Mouse (Mus musculus) MEL (cell line): ENCODE measurements around the gene Thbs3. TPM values are rescaled to one million over a fixed set of nuclear protein-coding genes. Genes with fewer than 3 reads are reported as not detected.

Experiments
- DNase-seq: peaks from one replicate; pipeline ENCODE4 v3.0.0; 2011; ENCODE audit warnings: low read depth, low spot score
- H3K27ac ChIP-seq: 2 replicates; pipeline ENCODE4 v1.5.1; 2012; ENCODE audit warnings: low read depth, mild to moderate bottlenecking, control low read depth, low read length, moderate library complexity; ENCODE audit not compliant: control insufficient read depth
- H3K27me3 ChIP-seq, 2 experiments: fragments of 150-350 bp in 1 of 2; sonication (generic) in 1 of 2; 2 replicates each; pipeline ENCODE4 v1.6.1; 2012; ENCODE audit warnings: low read length in 2 of 2, mild to moderate bottlenecking in 2 of 2, improper control_type of control experiment in 1 of 2, moderate library complexity in 1 of 2; ENCODE audit not compliant: insufficient read depth in 2 of 2, control insufficient read depth in 1 of 2
- H3K36me3 ChIP-seq, 2 experiments: 2 replicates each; pipeline ENCODE4 v1.6.1; 2012 to 2014; ENCODE audit warnings: low read length in 2 of 2, improper control_type of control experiment in 1 of 2, inconsistent platforms in 1 of 2, mild to moderate bottlenecking in 1 of 2; ENCODE audit not compliant: insufficient read depth in 2 of 2, control insufficient read depth in 1 of 2
- H3K4me1 ChIP-seq, 2 experiments: fragments of 150-350 bp in 1 of 2; sonication (generic) in 1 of 2; 2 replicates each; pipeline ENCODE4 v1.6.1; 2012; ENCODE audit warnings: low read length in 2 of 2, improper control_type of control experiment in 1 of 2, mild to moderate bottlenecking in 1 of 2; ENCODE audit not compliant: insufficient read depth in 2 of 2, control insufficient read depth in 1 of 2
- H3K4me3 ChIP-seq, 2 experiments: fragments of 150-350 bp in 1 of 2; sonication (generic) in 1 of 2; 2 replicates each; pipeline ENCODE4 v1.5.1; 2012; ENCODE audit warnings: low read depth in 2 of 2, low read length in 2 of 2, mild to moderate bottlenecking in 2 of 2, moderate library complexity in 2 of 2, control low read depth in 1 of 2, improper control_type of control experiment in 1 of 2; ENCODE audit not compliant: control insufficient read depth in 1 of 2, insufficient read depth in 1 of 2
- H3K79me2 ChIP-seq: 2 replicates; pipeline ENCODE4 v1.6.1; 2012; ENCODE audit warnings: mild to moderate bottlenecking, low read length, moderate library complexity; ENCODE audit not compliant: control insufficient read depth, poor library complexity, insufficient read depth
- H3K9ac ChIP-seq: 2 replicates; pipeline ENCODE4 v1.6.1; 2012; ENCODE audit warnings: low read depth, mild to moderate bottlenecking, control low read depth, low read length, moderate library complexity; ENCODE audit not compliant: control insufficient read depth, poor library complexity, severe bottlenecking
- H3K9me3 ChIP-seq: fragments of 150-350 bp; sonication (generic); replicated peaks from 2 replicates; pipeline ENCODE4 v1.6.1; 2012; ENCODE audit warnings: mild to moderate bottlenecking, low read length, improper control_type of control experiment, moderate library complexity; ENCODE audit not compliant: insufficient read depth
- CHD2 ChIP-seq: IDR thresholded peaks from 2 replicates; pipeline ENCODE4 v1.6.1; 2011; ENCODE audit warnings: low read length, improper control_type of control experiment
- CTCF ChIP-seq, 3 experiments: IDR thresholded peaks in 2 of 3; conservative IDR thresholded peaks in 1 of 3; 2 replicates each; pipeline ENCODE4 v1.5.1; 2011 to 2012; ENCODE audit warnings: low read length in 3 of 3, low read depth in 2 of 3, mild to moderate bottlenecking in 2 of 3, improper control_type of control experiment in 1 of 3, inconsistent platforms in 1 of 3, mixed read lengths in 1 of 3, moderate library complexity in 1 of 3; ENCODE audit not compliant: control insufficient read depth in 1 of 3, insufficient read depth in 1 of 3, poor library complexity in 1 of 3, severe bottlenecking in 1 of 3
- E2F4 ChIP-seq: IDR thresholded peaks from 2 replicates; pipeline ENCODE4 v1.6.1; 2011; ENCODE audit warnings: low read depth, low read length, improper control_type of control experiment, borderline replicate concordance
- JUND ChIP-seq: IDR thresholded peaks from 2 replicates; pipeline ENCODE4 v1.6.1; 2011; ENCODE audit warnings: low read depth, mild to moderate bottlenecking, improper control_type of control experiment, low read length
- NELFE ChIP-seq: IDR thresholded peaks from 2 replicates; pipeline ENCODE4 v1.6.1; 2011; ENCODE audit warnings: low read depth, low read length, improper control_type of control experiment
- NRF1 ChIP-seq: IDR thresholded peaks from 2 replicates; pipeline ENCODE4 v1.6.1; 2014; ENCODE audit warnings: low read depth, mild to moderate bottlenecking, inconsistent platforms, low read length, improper control_type of control experiment, moderate library complexity; ENCODE audit not compliant: poor library complexity, insufficient read depth, severe bottlenecking
- POLR2AphosphoS2 ChIP-seq: IDR thresholded peaks from 2 replicates; pipeline ENCODE4 v1.6.1; 2011; ENCODE audit warnings: low read length, improper control_type of control experiment
- RAD21 ChIP-seq: IDR thresholded peaks from 2 replicates; pipeline ENCODE4 v1.6.1; 2011; ENCODE audit warnings: mild to moderate bottlenecking, low read depth, low read length, improper control_type of control experiment
- polyA plus RNA-seq, 2 experiments: library from polyadenylated mRNA; stranded (reverse) in 1 of 2; unstranded in 1 of 2; fragments of >175 nt in 1 of 2; fragments of >200 nt in 1 of 2; gene quantifications; 2 replicates each; pipeline versions ENCODE4 v1.2.1 to v1.2.4; 2012; ENCODE audit warnings: low replicate concordance in 2 of 2, low read depth in 1 of 2; ENCODE audit not compliant: insufficient read length in 2 of 2, insufficient read depth in 1 of 2, missing spikeins in 1 of 2
- total RNA-seq: library from RNA; depleted of rRNA; stranded (reverse); fragments of 300-350 nt; gene quantifications from 2 replicates; pipeline ENCODE4 v1.2.3, GENCODE M21; 2012

Gene Thbs3
- total and polyA plus RNA-seq, 3 experiments: 1.8 to 4.9 TPM; not detected in 1

DNA sequence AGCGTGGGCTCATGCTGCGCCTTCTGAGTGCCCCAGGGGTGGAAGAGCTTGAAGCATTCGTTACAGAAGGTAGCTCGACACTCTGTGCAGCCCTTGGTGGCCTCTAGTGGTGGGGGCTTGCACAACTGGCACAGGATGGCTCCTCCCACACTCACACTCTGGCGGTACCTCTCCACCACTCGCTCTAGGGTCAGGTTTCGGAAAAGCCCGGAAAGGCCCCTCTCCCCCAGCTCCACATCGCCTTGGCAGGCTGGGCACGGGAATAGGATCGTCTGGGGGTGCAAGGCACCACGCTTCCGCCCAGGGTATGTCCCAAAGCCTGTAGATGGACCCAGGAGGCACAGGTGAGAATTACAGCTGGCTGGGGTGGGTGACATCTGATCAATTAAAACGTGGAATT, 28.6 kb downstream of the Thbs3 start:
- H3K9me3 ChIP-seq: no peaks in the 10 kb centered on the region
- TF ChIP-seq CTCF (IDR thresholded peaks at IDR 0.05 in 2 of 3, conservative IDR thresholded peaks at IDR 0.05 in 1 of 3; ENCODE audit: control insufficient read depth in 1 of 3, insufficient read depth in 1 of 3, low read depth in 2 of 3, low read length in 3 of 3, poor library complexity in 1 of 3, severe bottlenecking in 1 of 3) (peak; percentile 27 to 51 (median 39)), NELFE (no peak), JUND (no peak), NRF1 (no peak)
- peaks cover 17% of the 10 kb centered on the region for H3K79me2 ChIP-seq
- H3K27me3 ChIP-seq: no peaks in the 10 kb centered on the region
- H3K4me3 ChIP-seq: no peak overlapping the region
- H3K9ac ChIP-seq: no peak overlapping the region
- H3K4me1 ChIP-seq: peaks cover 11 to 12% of the 10 kb centered on the region in 2 experiments; a peak in 3 of 4 replicates
- no peak overlapping the region for H3K27ac ChIP-seq
- DNase-seq: peak; percentile 50
- peaks cover 7 to 11% of the 10 kb centered on the region in 2 experiments; a peak in 3 of 4 replicates for H3K36me3 ChIP-seq

GRCm38 (mm10) chr3:89244158-89244981, 29.4 kb downstream of the Thbs3 start:
- Histone ChIP-seq H3K36me3 (peaks cover 7 to 11% of the 10 kb centered on the region in 2 experiments; a peak in 3 of 4 replicates), H3K9me3 (no peaks in the 10 kb centered on the region), H3K27ac (no peak overlapping the region), H3K4me3 (no peak overlapping the region), H3K9ac (no peak overlapping the region), H3K79me2 (peaks cover 17% of the 10 kb centered on the region), H3K27me3 (no peaks in the 10 kb centered on the region)
- TF ChIP-seq CHD2: no peak
- TF ChIP-seq, all 39 proteins: peak for 0
- H3K4me1 ChIP-seq: peaks cover 11 to 12% of the 10 kb centered on the region in 2 experiments; a peak in 3 of 4 replicates
- DNase-seq: no peak

- Histone ChIP-seq H3K9ac (peak overlapping the region; percentile 61), H3K36me3 (peaks cover 7 to 11% of the 10 kb centered on the region in 2 experiments; a peak in 3 of 4 replicates), H3K27me3 (no peaks in the 10 kb centered on the region), H3K79me2 (peaks cover 17% of the 10 kb centered on the region), H3K4me1 (peaks cover 11 to 12% of the 10 kb centered on the region in 2 experiments; a peak in 3 of 4 replicates)
- no peak for DNase-seq
- no peak for TF ChIP-seq E2F4
- no peak for TF ChIP-seq POLR2AphosphoS2
- TF ChIP-seq RAD21: no peak
- TF ChIP-seq, all 39 proteins: peak for 0
- no peaks in the 10 kb centered on the region for H3K9me3 ChIP-seq
- no peak overlapping the region for H3K27ac ChIP-seq
- H3K4me3 ChIP-seq: peak overlapping the region; percentile 84 to 89
Measured at GRCm38 (mm10) chr3:89244982-89245687, 30.2 kb downstream of the Thbs3 start.
